Mouse (Mus musculus) gastrocnemius, adult 18-20 months (tissue): Measurements from ENCODE around the gene Brip1. TPM values are rescaled to one million over a fixed set of nuclear protein-coding genes. Genes with fewer than 3 reads are reported as not detected.

ENCODE experiments used
- DNase-seq: peaks from one replicate; pipeline ENCODE4 v3.0.0; 2021; ENCODE audit warnings: low spot score
- total RNA-seq, 2 experiments: library from RNA; stranded (reverse); gene quantifications; 2 replicates each; pipeline ENCODE4 v1.2.3; 2021

The Brip1 gene
- total RNA-seq, 2 experiments from 2014 or later = 0.05 TPM

- no peak for DNase-seq
These were observed 174.3 kb downstream of the Brip1 start for GRCm38 (mm10) chr11:86026556-86027194.

GRCm38 (mm10) chr11:86022439-86022838 lies 178.6 kb downstream of the Brip1 start:
- DNase-seq = peak; percentile 30

- no peak for DNase-seq
These were observed 181.0 kb downstream of the Brip1 start for GRCm38 (mm10) chr11:86020033-86020432.

- no peak for DNase-seq
These were observed 184.8 kb downstream of the Brip1 start for GRCm38 (mm10) chr11:86016242-86016641.

- no peak for DNase-seq
These were observed 187.9 kb downstream of the Brip1 start for GRCm38 (mm10) chr11:86013087-86013486.

- no peak for DNase-seq
These were observed 190.5 kb downstream of the Brip1 start for GRCm38 (mm10) chr11:86010458-86010857.

GRCm38 (mm10) chr11:86008211-86008905 lies 192.6 kb downstream of the Brip1 start:
- no peak for DNase-seq

Other genes starting within 250 kb of the Brip1 start
- 1 to 10 TPM; 3.0 to 4.3 TPM for gene Ints2, start 56.4 kb upstream of the Brip1 start, total RNA-seq
- gene Med13, start 156.4 kb upstream of the Brip1 start, total RNA-seq = 10 to 100 TPM; 34.1 to 36.1 TPM